Mouse (Mus musculus): ENCODE results near the gene Sik3. TPM values are rescaled to one million over a fixed set of nuclear protein-coding genes. Genes with fewer than 3 reads are reported as not detected.
"Not testable (repeated sequence)": the region's sequence is repeated elsewhere in the genome, so short reads cannot be mapped to it uniquely, and the experiment has no call there.

Gene Sik3
- polyA plus RNA-seq, 1 experiment from 2014 or later = 9.8 TPM

DNA sequence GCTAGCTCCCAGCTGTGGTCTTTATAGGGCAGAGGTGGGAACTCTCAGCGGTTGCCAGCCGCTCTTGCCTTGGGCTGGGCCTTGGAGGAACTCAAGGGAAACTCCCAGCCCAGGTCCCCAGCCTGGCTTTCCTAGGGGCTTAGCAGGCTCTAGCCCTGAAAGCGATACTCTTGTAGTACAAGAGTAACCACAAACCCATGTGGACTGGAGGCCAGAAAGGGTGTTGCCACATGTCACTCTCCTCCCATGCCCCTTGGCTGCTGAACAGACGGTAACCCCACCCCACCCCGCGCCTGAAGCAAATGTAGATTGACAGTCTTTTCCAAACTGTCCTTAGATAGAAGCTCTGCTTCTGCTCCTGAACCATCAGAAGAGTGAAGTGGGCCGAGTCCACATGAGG is 55.1 kb downstream of the Sik3 start:
- Histone ChIP-seq H3K4me3 (replicated peaks) (no peak overlapping the region), H3K27me3 (no peaks in the 10 kb centered on the region), H3K9me3 (no peaks in the 10 kb centered on the region), H3K27ac (no peak overlapping the region), H3K36me3 (replicated peaks) (no peaks in the 10 kb centered on the region), H3K4me2 (no peak overlapping the region), H3K9ac (no peak overlapping the region), H3K4me1 (peaks cover 14% of the 10 kb centered on the region; the same call in 1 of the 2 replicates)
- no peak for ATAC-seq (ENCODE audit: low FRiP score)
- WGBS = 89% methylated on average over 7 of the region's 7 CpGs

DNA sequence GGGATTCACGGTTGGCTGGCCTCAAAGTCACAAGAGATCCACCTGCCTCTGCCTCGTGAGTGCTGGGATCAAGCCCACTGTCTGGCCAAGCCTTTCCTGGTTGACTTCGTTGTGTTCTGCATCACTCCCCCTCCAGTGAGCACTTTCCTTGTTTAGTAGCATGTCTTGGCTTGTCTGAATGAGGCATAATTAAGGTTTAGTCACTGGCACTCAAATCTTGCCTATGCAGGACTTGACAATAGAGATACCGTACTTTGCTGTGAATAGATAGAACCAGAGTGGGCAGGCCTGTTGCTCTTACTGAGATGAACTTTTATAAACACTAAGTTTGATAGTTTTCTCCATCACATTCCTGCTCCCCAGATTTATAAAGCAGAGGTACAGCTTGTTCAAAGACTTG is 56.4 kb downstream of the Sik3 start:
- Histone ChIP-seq H3K4me1 (peaks cover 14% of the 10 kb centered on the region; the same call in 1 of the 2 replicates), H3K9ac (no peak overlapping the region), H3K27ac (no peak overlapping the region), H3K9me3 (no peaks in the 10 kb centered on the region), H3K4me3 (replicated peaks) (no peak overlapping the region), H3K36me3 (replicated peaks) (no peaks in the 10 kb centered on the region), H3K4me2 (no peak overlapping the region), H3K27me3 (no peaks in the 10 kb centered on the region)
- ATAC-seq (ENCODE audit: low FRiP score) = no peak
- WGBS = 66% methylated on average over 4 of the region's 4 CpGs

GRCm38 (mm10) chr9:46072101-46072835 is 59.6 kb downstream of the Sik3 start:
- H3K4me1 ChIP-seq = peaks cover 14% of the 10 kb centered on the region; the same call in 1 of the 2 replicates
- no peaks in the 10 kb centered on the region for H3K27me3 ChIP-seq
- H3K9ac ChIP-seq = no peak overlapping the region
- 74% methylated on average over 9 of the region's 9 CpGs for WGBS
- no peak overlapping the region for H3K4me2 ChIP-seq
- no peaks in the 10 kb centered on the region for H3K36me3 ChIP-seq (replicated peaks)
- H3K27ac ChIP-seq = no peak overlapping the region
- no peaks in the 10 kb centered on the region for H3K9me3 ChIP-seq
- no peak for ATAC-seq (ENCODE audit: low FRiP score)
- no peak overlapping the region for H3K4me3 ChIP-seq (replicated peaks)

GRCm38 (mm10) chr9:46073443-46073842 is 60.8 kb downstream of the Sik3 start:
- Histone ChIP-seq H3K27ac (no peak overlapping the region), H3K36me3 (replicated peaks) (no peaks in the 10 kb centered on the region), H3K4me3 (replicated peaks) (no peak overlapping the region), H3K9ac (no peak overlapping the region), H3K27me3 (no peaks in the 10 kb centered on the region), H3K9me3 (no peaks in the 10 kb centered on the region), H3K4me2 (no peak overlapping the region), H3K4me1 (peaks cover 8% of the 10 kb centered on the region; the same call in 1 of the 2 replicates)
- 82% methylated on average over 3 of the region's 3 CpGs for WGBS
- ATAC-seq (ENCODE audit: low FRiP score) = no peak

- no peak for ATAC-seq (ENCODE audit: low FRiP score)
- WGBS = 78% methylated on average over 2 of the region's 2 CpGs
These were observed 63.0 kb downstream of the Sik3 start for GRCm38 (mm10) chr9:46075578-46075977.

DNA sequence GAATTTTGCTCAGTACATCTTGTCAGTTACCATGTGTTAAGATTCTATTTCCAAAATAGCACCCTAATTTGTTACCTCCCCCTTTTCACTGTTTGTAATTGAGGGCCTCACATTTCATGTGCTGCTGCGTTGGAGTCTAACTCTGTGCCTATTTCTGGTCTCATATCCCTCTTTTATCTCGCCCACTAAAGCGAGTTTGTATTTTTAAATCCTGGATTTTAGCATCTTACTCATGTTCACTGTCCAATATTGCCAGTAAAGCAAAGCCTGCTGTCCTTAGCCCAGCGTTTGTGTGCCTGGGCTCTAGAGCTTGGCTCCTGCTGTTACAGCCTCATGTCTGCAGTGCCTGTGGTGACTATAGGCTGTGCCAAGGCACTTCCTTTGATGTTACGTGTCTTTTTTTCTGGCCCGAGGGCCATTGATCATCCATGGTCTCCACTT is 69.8 kb downstream of the Sik3 start:
- H3K36me3 ChIP-seq (replicated peaks) = no peaks in the 10 kb centered on the region
- H3K4me2 ChIP-seq = no peak overlapping the region
- ATAC-seq (ENCODE audit: low FRiP score) = no peak
- no peaks in the 10 kb centered on the region for H3K27me3 ChIP-seq
- no peak overlapping the region for H3K9ac ChIP-seq
- H3K9me3 ChIP-seq = no peaks in the 10 kb centered on the region
- no peak overlapping the region for H3K27ac ChIP-seq
- 74% methylated on average over 6 of the region's 6 CpGs for WGBS
- no peak overlapping the region for H3K4me3 ChIP-seq (replicated peaks)
- H3K4me1 ChIP-seq = peaks cover 18% of the 10 kb centered on the region

More at GRCm38 (mm10) chr9:46075578-46075977, 63.0 kb downstream of the Sik3 start:
- H3K27me3 ChIP-seq = no peaks in the 10 kb centered on the region
- H3K4me2 ChIP-seq = no peak overlapping the region
- no peak overlapping the region for H3K9ac ChIP-seq
- peaks cover 5% of the 10 kb centered on the region; the same call in 1 of the 2 replicates for H3K4me1 ChIP-seq
- no peak overlapping the region for H3K27ac ChIP-seq
- H3K9me3 ChIP-seq = no peaks in the 10 kb centered on the region
- H3K4me3 ChIP-seq (replicated peaks) = no peak overlapping the region
- H3K36me3 ChIP-seq (replicated peaks) = no peaks in the 10 kb centered on the region

DNA sequence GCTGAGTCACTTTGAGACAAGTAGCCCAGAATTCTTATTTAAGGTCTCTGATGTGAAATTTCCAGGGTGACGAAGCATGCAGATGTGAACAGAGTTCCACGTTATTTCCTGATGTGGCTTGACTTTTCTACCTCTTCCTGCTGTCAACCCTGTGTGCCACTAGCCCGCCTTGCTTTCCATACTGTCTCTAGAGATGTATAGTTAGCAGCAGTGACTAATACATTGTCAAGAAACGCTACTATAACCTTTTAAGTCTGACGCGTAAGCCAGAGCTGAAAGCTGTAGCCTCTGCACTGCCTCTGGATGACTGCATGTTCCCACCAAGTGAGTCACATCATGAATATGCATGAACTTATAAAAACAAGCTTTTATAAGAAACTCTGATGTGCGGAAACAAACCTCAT is 70.9 kb downstream of the Sik3 start:
- H3K36me3 ChIP-seq (replicated peaks) = no peaks in the 10 kb centered on the region
- peaks cover 18% of the 10 kb centered on the region for H3K4me1 ChIP-seq
- WGBS = 67% methylated on average over 7 of the region's 7 CpGs
- ATAC-seq (ENCODE audit: low FRiP score) = no peak
- H3K27ac ChIP-seq = no peak overlapping the region
- H3K9me3 ChIP-seq = no peaks in the 10 kb centered on the region
- H3K9ac ChIP-seq = no peak overlapping the region
- H3K4me2 ChIP-seq = no peak overlapping the region
- no peak overlapping the region for H3K4me3 ChIP-seq (replicated peaks)
- no peaks in the 10 kb centered on the region for H3K27me3 ChIP-seq

DNA sequence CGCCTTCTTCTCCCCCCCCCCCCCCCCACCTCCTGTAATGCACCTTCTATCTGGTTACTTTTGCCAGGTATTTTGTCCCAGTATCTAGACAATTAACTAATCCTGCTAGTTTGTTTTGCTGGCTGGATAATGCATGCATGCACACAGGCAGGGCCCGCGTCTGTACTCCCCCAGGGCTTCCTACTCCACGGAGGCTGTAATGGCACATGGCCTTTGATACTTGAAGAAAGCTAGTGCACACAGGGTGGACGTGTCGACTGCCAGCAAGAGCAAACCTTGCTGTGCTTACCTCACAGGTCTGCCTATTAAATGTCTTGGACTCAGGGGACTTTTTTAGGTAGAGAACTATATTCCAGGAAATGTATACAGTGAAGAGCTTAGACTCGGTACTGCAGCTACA is 73.3 kb downstream of the Sik3 start:
- H3K27me3 ChIP-seq = no peaks in the 10 kb centered on the region
- peaks cover 18% of the 10 kb centered on the region for H3K4me1 ChIP-seq
- ATAC-seq (ENCODE audit: low FRiP score) = no peak
- no peak overlapping the region for H3K4me3 ChIP-seq (replicated peaks)
- H3K36me3 ChIP-seq (replicated peaks) = no peaks in the 10 kb centered on the region
- no peaks in the 10 kb centered on the region for H3K9me3 ChIP-seq
- no peak overlapping the region for H3K27ac ChIP-seq
- H3K9ac ChIP-seq = no peak overlapping the region
- no peak overlapping the region for H3K4me2 ChIP-seq
- WGBS = 77% methylated on average over 6 of the region's 7 CpGs

- Histone ChIP-seq H3K4me3 (replicated peaks) (no peak overlapping the region), H3K4me2 (no peak overlapping the region), H3K27me3 (no peaks in the 10 kb centered on the region), H3K9ac (no peak overlapping the region), H3K27ac (no peak overlapping the region), H3K9me3 (no peaks in the 10 kb centered on the region), H3K4me1 (peaks cover 18% of the 10 kb centered on the region), H3K36me3 (replicated peaks) (no peaks in the 10 kb centered on the region)
- WGBS = 84% methylated on average over 3 of the region's 3 CpGs
- no peak for ATAC-seq (ENCODE audit: low FRiP score)
These were observed 74.2 kb downstream of the Sik3 start for GRCm38 (mm10) chr9:46086826-46087225.

- H3K36me3 ChIP-seq (replicated peaks) = no peaks in the 10 kb centered on the region
- WGBS = 90% methylated on average over 5 of the region's 5 CpGs
- no peak overlapping the region for H3K4me2 ChIP-seq
- H3K27me3 ChIP-seq = no peaks in the 10 kb centered on the region
- no peak overlapping the region for H3K9ac ChIP-seq
- no peak overlapping the region for H3K27ac ChIP-seq
- no peak for ATAC-seq (ENCODE audit: low FRiP score)
- H3K9me3 ChIP-seq = no peaks in the 10 kb centered on the region
- H3K4me1 ChIP-seq = peaks cover 15% of the 10 kb centered on the region
- no peak overlapping the region for H3K4me3 ChIP-seq (replicated peaks)
These were observed 74.8 kb downstream of the Sik3 start for GRCm38 (mm10) chr9:46087461-46087860.

DNA sequence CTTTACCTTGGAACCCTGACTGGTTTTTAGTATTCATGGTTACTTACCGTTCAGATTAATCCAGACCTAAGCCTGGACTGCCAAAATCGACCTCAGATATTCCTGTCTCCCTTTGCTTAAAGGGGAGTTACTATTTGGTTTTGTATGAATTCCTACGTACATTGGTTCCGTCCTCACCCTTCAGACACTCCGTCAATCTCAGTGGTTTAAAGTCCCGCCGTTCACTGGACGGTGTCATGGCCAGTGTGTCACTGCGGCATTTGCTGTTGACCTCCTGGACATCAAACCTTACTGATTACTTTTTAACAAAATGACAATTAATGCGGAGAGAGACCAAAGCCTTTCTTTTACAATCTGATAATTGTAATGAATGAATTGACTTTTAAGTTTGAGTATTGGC is 76.1 kb downstream of the Sik3 start:
- Histone ChIP-seq H3K4me2 (no peak overlapping the region), H3K4me1 (peaks cover 3% of the 10 kb centered on the region; the same call in 1 of the 2 replicates), H3K27ac (no peak overlapping the region), H3K4me3 (replicated peaks) (no peak overlapping the region), H3K9me3 (no peaks in the 10 kb centered on the region), H3K27me3 (no peaks in the 10 kb centered on the region), H3K9ac (no peak overlapping the region), H3K36me3 (replicated peaks) (no peaks in the 10 kb centered on the region)
- ATAC-seq (ENCODE audit: low FRiP score) = no peak
- WGBS = 89% methylated on average over 10 of the region's 10 CpGs

- no peak overlapping the region for H3K27ac ChIP-seq
- no peak overlapping the region for H3K4me3 ChIP-seq (replicated peaks)
- peaks cover 3% of the 10 kb centered on the region; the same call in 1 of the 2 replicates for H3K4me1 ChIP-seq
- H3K4me2 ChIP-seq = no peak overlapping the region
- no peaks in the 10 kb centered on the region for H3K36me3 ChIP-seq (replicated peaks)
- H3K9ac ChIP-seq = no peak overlapping the region
- H3K9me3 ChIP-seq = no peaks in the 10 kb centered on the region
- 36% methylated on average over 4 of the region's 4 CpGs for WGBS
- ATAC-seq (ENCODE audit: low FRiP score) = no peak
- no peaks in the 10 kb centered on the region for H3K27me3 ChIP-seq
These were observed 77.4 kb downstream of the Sik3 start for GRCm38 (mm10) chr9:46090066-46090465.

- not testable (repeated sequence) for H3K4me3 ChIP-seq (replicated peaks); H3K27me3 ChIP-seq; ATAC-seq (ENCODE audit: low FRiP score); H3K4me1 ChIP-seq; H3K4me2 ChIP-seq; H3K9ac ChIP-seq; H3K9me3 ChIP-seq; H3K27ac ChIP-seq; H3K36me3 ChIP-seq (replicated peaks)
- WGBS = 58% methylated on average over 1 of the region's 1 CpGs
These were observed 78.5 kb downstream of the Sik3 start for GRCm38 (mm10) chr9:46091157-46091556.
